Mouse (Mus musculus) hindbrain, embryonic 12.5 days (tissue): ENCODE results near the gene Rsl24d1. TPM values are rescaled to one million over a fixed set of nuclear protein-coding genes. Genes with fewer than 3 reads are reported as not detected.
A peak's percentile ranks its signal among the peaks of the same experiment; 100 is the strongest.

Experiments used
- ATAC-seq: fragments of 200-750 bp; cut with Nextera tagmentation; 2 replicates; pipeline ENCODE4 v1.8.0; 2017; ENCODE audit warnings: moderate TSS enrichment; ENCODE audit not compliant: low FRiP score
- H3K27ac ChIP-seq: fragments of 300-500 bp; sonication (generic); 2 replicates; pipeline ENCODE4 v1.5.1; 2016; ENCODE audit warnings: mild to moderate bottlenecking
- H3K27me3 ChIP-seq: fragments of 300-500 bp; sonication (generic); 2 replicates; pipeline ENCODE4 v1.6.1; 2016; ENCODE audit warnings: mild to moderate bottlenecking
- H3K36me3 ChIP-seq: fragments of 300-500 bp; sonication (generic); 2 replicates; pipeline ENCODE4 v1.6.1; 2016; ENCODE audit warnings: mild to moderate bottlenecking
- H3K4me1 ChIP-seq: fragments of 300-500 bp; sonication (generic); 2 replicates; pipeline ENCODE4 v1.6.1; 2016
- H3K4me2 ChIP-seq: fragments of 300-500 bp; sonication (generic); replicated peaks from 2 replicates; pipeline ENCODE4 v1.6.1; 2016; ENCODE audit warnings: mild to moderate bottlenecking
- H3K4me3 ChIP-seq: fragments of 300-500 bp; sonication (generic); 2 replicates; pipeline ENCODE4 v1.5.1; 2016; ENCODE audit warnings: mild to moderate bottlenecking
- H3K9ac ChIP-seq: fragments of 300-500 bp; sonication (generic); 2 replicates; pipeline ENCODE4 v1.6.1; 2016; ENCODE audit warnings: mild to moderate bottlenecking, moderate library complexity
- H3K9me3 ChIP-seq: fragments of 300-500 bp; sonication (generic); replicated peaks from 2 replicates; pipeline ENCODE4 v1.6.1; 2016; ENCODE audit warnings: mild to moderate bottlenecking
- WGBS: fragments of 180-500 bp; shearing (Covaris S2); methylation state at CpG from one replicate; pipeline ENCODE4 v1.1.7; 2016; 5-methylcytosine and 5-hydroxymethylcytosine counted together
- polyA plus RNA-seq: library from polyadenylated mRNA; unstranded; fragments of >200 nt; fragmentation: Nextera tagmentation; extraction: Ambion mirVana; gene quantifications from 2 replicates; pipeline ENCODE4 v1.2.1, GENCODE M21; 2016

Rsl24d1 gene
- polyA plus RNA-seq, 1 experiment from 2014 or later: 115 TPM

DNA sequence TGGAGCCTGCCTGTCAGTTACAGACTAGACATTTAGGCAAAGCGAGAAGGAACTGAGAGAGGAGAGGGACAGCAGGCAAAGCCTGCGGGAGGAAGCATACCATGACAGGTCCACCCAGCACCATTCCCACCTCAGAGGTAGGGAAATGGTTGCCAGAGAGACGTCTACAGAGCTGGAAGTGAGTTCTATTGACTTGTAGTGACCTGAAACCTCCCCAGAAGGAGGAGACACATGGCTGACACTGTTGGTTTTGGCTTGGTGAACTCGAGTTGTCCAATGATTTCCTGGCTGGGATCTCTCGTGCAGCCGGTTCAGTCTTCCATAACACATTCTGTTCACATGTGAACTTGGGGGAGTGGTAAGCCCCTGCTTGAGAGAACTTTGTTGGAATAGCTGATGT is 29.3 kb upstream of the Rsl24d1 start:
- no peak overlapping the region for H3K4me2 ChIP-seq
- H3K4me3 ChIP-seq: no peak overlapping the region
- WGBS: 69% methylated on average over 6 of the region's 6 CpGs
- H3K9ac ChIP-seq: no peak overlapping the region
- no peaks in the 10 kb centered on the region for H3K27me3 ChIP-seq
- no peaks in the 10 kb centered on the region for H3K4me1 ChIP-seq
- H3K36me3 ChIP-seq: no peaks in the 10 kb centered on the region
- H3K9me3 ChIP-seq: no peaks in the 10 kb centered on the region
- H3K27ac ChIP-seq: no peak overlapping the region
- no peak for ATAC-seq

GRCm38 (mm10) chr9:73085845-73086244 is 27.4 kb upstream of the Rsl24d1 start:
- no peak overlapping the region for H3K4me2 ChIP-seq
- no peak overlapping the region for H3K27ac ChIP-seq
- H3K9ac ChIP-seq: no peak overlapping the region
- no peaks in the 10 kb centered on the region for H3K27me3 ChIP-seq
- 85% methylated on average over 6 of the region's 6 CpGs for WGBS
- no peaks in the 10 kb centered on the region for H3K4me1 ChIP-seq
- no peak overlapping the region for H3K4me3 ChIP-seq
- no peaks in the 10 kb centered on the region for H3K36me3 ChIP-seq
- H3K9me3 ChIP-seq: no peaks in the 10 kb centered on the region
- no peak for ATAC-seq

GRCm38 (mm10) chr9:73087121-73087520 is 26.1 kb upstream of the Rsl24d1 start:
- Histone ChIP-seq H3K9me3 (no peaks in the 10 kb centered on the region), H3K36me3 (no peaks in the 10 kb centered on the region), H3K4me3 (no peak overlapping the region), H3K4me1 (no peaks in the 10 kb centered on the region), H3K4me2 (no peak overlapping the region), H3K9ac (no peak overlapping the region), H3K27ac (no peak overlapping the region), H3K27me3 (no peaks in the 10 kb centered on the region)
- 59% methylated on average over 8 of the region's 8 CpGs for WGBS
- ATAC-seq: no peak

DNA sequence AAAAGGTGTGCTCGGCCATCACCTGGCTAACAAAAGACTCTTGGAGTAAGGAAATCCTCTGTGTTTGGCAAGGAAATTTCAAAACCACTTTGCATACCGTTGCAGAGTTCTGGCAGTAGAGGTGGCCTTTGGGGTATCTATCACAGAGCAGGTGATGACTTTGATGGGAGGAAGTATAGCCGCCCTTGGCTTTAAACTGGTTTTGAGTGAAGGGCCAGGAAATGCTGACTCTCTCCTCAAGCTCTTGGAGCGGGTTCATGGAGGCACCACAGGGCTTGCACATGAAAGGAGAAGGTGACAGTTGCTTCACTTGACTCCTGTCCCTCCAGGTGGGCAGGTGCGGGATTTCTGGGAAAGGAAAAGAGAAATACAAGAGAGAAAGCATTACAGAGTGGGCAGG is 25.6 kb upstream of the Rsl24d1 start:
- Histone ChIP-seq H3K9ac (no peak overlapping the region), H3K36me3 (no peaks in the 10 kb centered on the region), H3K27me3 (peaks cover under 1% of the 10 kb centered on the region; the same call in 1 of the 2 replicates), H3K27ac (no peak overlapping the region), H3K4me2 (no peak overlapping the region), H3K4me3 (no peak overlapping the region), H3K9me3 (no peaks in the 10 kb centered on the region), H3K4me1 (no peaks in the 10 kb centered on the region)
- WGBS: 86% methylated on average over 5 of the region's 5 CpGs
- ATAC-seq: no peak

GRCm38 (mm10) chr9:73089222-73089920 is 23.9 kb upstream of the Rsl24d1 start:
- peaks cover 4% of the 10 kb centered on the region; the same call in 1 of the 2 replicates for H3K27me3 ChIP-seq

DNA sequence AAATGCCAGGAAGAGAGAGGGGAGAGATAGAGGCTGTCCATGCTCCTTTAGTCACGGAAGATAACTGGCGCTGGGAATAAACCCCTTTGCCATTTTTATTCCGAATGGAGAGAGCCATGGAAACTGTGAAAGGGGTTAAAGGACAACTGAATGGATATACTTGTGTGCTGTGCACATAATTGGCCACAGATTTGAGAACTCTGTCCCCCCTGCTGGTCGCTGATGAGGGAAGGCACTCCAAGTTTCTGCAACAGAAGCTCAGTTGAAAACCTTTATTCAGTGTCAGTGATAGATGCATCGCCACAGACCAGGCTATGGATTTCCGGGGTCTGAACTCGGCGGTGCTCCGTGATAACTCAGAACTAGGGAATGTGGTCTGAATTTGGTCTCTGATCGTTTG is 23.1 kb upstream of the Rsl24d1 start:
- Histone ChIP-seq H3K9me3 (no peaks in the 10 kb centered on the region), H3K36me3 (no peaks in the 10 kb centered on the region), H3K4me3 (no peak overlapping the region), H3K9ac (no peak overlapping the region), H3K4me1 (peaks cover 3% of the 10 kb centered on the region; the same call in 1 of the 2 replicates), H3K4me2 (no peak overlapping the region), H3K27me3 (peaks cover 7% of the 10 kb centered on the region; the same call in 1 of the 2 replicates), H3K27ac (no peak overlapping the region)
- ATAC-seq: no peak
- 76% methylated on average over 10 of the region's 10 CpGs for WGBS

More at GRCm38 (mm10) chr9:73089222-73089920, 23.9 kb upstream of the Rsl24d1 start:
- no peak overlapping the region for H3K4me3 ChIP-seq
- H3K36me3 ChIP-seq: no peaks in the 10 kb centered on the region
- H3K4me2 ChIP-seq: no peak overlapping the region
- H3K9me3 ChIP-seq: no peaks in the 10 kb centered on the region
- WGBS: 78% methylated on average over 16 of the region's 16 CpGs
- ATAC-seq: no peak
- H3K4me1 ChIP-seq: no peaks in the 10 kb centered on the region
- no peak overlapping the region for H3K27ac ChIP-seq
- H3K9ac ChIP-seq: no peak overlapping the region

GRCm38 (mm10) chr9:73091747-73092146 is 21.5 kb upstream of the Rsl24d1 start:
- no peak overlapping the region for H3K9ac ChIP-seq
- no peak for ATAC-seq
- no peak overlapping the region for H3K4me2 ChIP-seq
- H3K36me3 ChIP-seq: no peaks in the 10 kb centered on the region
- no peak overlapping the region for H3K4me3 ChIP-seq
- peaks cover 3% of the 10 kb centered on the region; the same call in 1 of the 2 replicates for H3K4me1 ChIP-seq
- WGBS: 0% methylated on average over 1 of the region's 1 CpGs
- no peaks in the 10 kb centered on the region for H3K9me3 ChIP-seq
- peaks cover 9% of the 10 kb centered on the region; the same call in 1 of the 2 replicates for H3K27me3 ChIP-seq
- H3K27ac ChIP-seq: no peak overlapping the region

- Histone ChIP-seq H3K27me3 (peaks cover 9% of the 10 kb centered on the region; the same call in 1 of the 2 replicates), H3K4me2 (peak overlapping the region; percentile 29; the same call in 1 of the 2 replicates), H3K36me3 (no peaks in the 10 kb centered on the region), H3K9ac (no peak overlapping the region), H3K27ac (no peak overlapping the region), H3K9me3 (no peaks in the 10 kb centered on the region), H3K4me1 (peaks cover 3% of the 10 kb centered on the region; the same call in 1 of the 2 replicates), H3K4me3 (no peak overlapping the region)
- 44% methylated on average over 17 of the region's 17 CpGs for WGBS
- ATAC-seq: 0 out of 2 replicates have a peak, but pooled peaks have one; percentile 50
Measured at GRCm38 (mm10) chr9:73094580-73094979, 18.6 kb upstream of the Rsl24d1 start.

GRCm38 (mm10) chr9:73097898-73098297 is 15.3 kb upstream of the Rsl24d1 start:
- 88% methylated on average over 2 of the region's 2 CpGs for WGBS
- Histone ChIP-seq H3K9me3 (no peaks in the 10 kb centered on the region), H3K9ac (no peak overlapping the region), H3K27ac (no peak overlapping the region), H3K4me1 (peaks cover 3% of the 10 kb centered on the region; the same call in 1 of the 2 replicates), H3K4me3 (no peak overlapping the region), H3K36me3 (no peaks in the 10 kb centered on the region), H3K4me2 (no peak overlapping the region), H3K27me3 (peaks cover 19% of the 10 kb centered on the region)
- no peak for ATAC-seq

DNA sequence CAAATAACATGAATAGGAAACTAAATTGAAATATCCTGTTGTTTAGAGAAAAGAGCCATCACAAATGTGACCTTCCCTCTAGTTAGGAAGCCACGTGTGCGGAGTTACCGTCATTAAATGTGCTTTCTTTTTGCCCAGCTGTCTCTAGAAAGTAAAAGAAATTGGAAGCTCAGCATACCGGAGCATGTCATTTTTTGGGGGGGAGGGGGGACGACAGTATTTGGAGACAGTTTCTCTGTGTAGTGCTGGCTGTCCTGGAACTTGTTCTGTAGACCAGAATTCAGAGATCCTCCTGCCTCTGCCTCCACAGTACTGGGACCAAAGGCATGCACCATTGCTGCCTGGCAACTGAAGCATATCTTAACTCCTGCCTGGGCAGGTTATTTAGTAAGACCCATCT is 11.7 kb upstream of the Rsl24d1 start, which contains the start of gene Khdc3:
TSS of gene Khdc3 (plus strand) at position 301 of the 400 bp plus-strand sequence.
- Histone ChIP-seq H3K4me3 (no peak within 1 kb of the TSS), H3K9ac (no peak within 1 kb of the TSS), H3K4me1 (peaks cover 8% of the 10 kb centered on the region), H3K9me3 (no peaks in the 10 kb centered on the region), H3K36me3 (no peaks in the 10 kb centered on the region), H3K27ac (no peak within 1 kb of the TSS), H3K4me2 (no peak within 1 kb of the TSS), H3K27me3 (peaks cover 50% of the 10 kb centered on the region)
- no peak for ATAC-seq
- WGBS: 90% methylated on average over 5 of the region's 5 CpGs

DNA sequence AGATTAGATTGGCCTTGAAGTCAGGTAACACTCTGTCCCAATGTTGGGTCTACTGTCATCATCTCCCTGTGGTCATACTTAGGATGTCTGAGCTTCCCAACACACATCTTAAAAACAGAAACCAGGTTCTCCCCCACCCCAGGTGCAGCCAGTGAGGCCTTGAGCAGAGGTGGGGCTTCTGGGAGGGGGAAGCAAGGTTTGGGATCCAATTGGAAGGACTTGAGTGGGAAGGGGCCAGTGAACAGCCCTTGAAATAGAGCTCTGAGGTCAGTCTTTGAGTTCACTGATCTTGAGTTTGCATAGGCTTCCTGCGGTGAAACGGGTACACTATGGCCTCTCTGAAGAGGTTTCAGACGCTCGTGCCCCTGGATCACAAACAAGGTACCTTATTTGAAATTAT is 11.0 kb upstream of the Rsl24d1 start, which contains the start of gene Gm20509:
TSS of gene Gm20509 (plus strand) at position 290 of the 400 bp plus-strand sequence.
- Histone ChIP-seq H3K36me3 (no peaks in the 10 kb centered on the region), H3K9me3 (no peaks in the 10 kb centered on the region), H3K9ac (peak within 1 kb of the TSS; percentile 64), H3K27ac (no peak within 1 kb of the TSS), H3K4me3 (peak within 1 kb of the TSS; percentile 48), H3K4me2 (peak within 1 kb of the TSS; percentile 93), H3K4me1 (peaks cover 8% of the 10 kb centered on the region), H3K27me3 (peaks cover 50% of the 10 kb centered on the region)
- ATAC-seq: no peak
- WGBS: 88% methylated on average over 4 of the region's 4 CpGs

- Histone ChIP-seq H3K4me2 (peak overlapping the region; percentile 93), H3K9ac (peak overlapping the region; percentile 64), H3K36me3 (no peaks in the 10 kb centered on the region), H3K9me3 (no peaks in the 10 kb centered on the region), H3K27ac (no peak overlapping the region), H3K4me1 (peaks cover 8% of the 10 kb centered on the region), H3K4me3 (peak overlapping the region; percentile 48), H3K27me3 (peaks cover 50% of the 10 kb centered on the region)
- 0 out of 2 replicates have a peak, but pooled peaks have one; percentile 38 for ATAC-seq
- WGBS: 3% methylated on average over 58 of the region's 60 CpGs
Measured at GRCm38 (mm10) chr9:73103159-73103879, 9.9 kb upstream of the Rsl24d1 start.
